11 mouse cellular contexts compared by ENCODE assay signal in genomic region chr1:90227684-90228322, GRCm38 (mm10). TPM values are rescaled to one million over a fixed set of nuclear protein-coding genes. Genes with fewer than 3 reads are reported as not detected.
DNase-seq lines count a peak whose midpoint lies in the region; ATAC-seq lines count a peak whose summit lies in the region.
"Had no signal": no experiment of that assay in that cellular context is flagged by ENCODE, and none has a peak within 500 bp of the region (broad histone marks: within the 10 kb centered on the region; RNA-seq: fewer than 3 reads in every experiment).

No protein-coding gene starts in this region.

- no peak for DNase-seq in heart, postnatal 10 days
- peak; percentile 61 for DNase-seq in urinary bladder, postnatal 14 days (ENCODE audit: low spot score)
- no peak for DNase-seq in urinary bladder, adult 2 months (ENCODE audit: low spot score)
- peak; percentile 51 for DNase-seq in limb, embryonic 11.5 days (ENCODE audit: low spot score)
- no peak for DNase-seq in spleen, adult 18-20 months
- DNase-seq in thymus, postnatal 14 days: no peak
- no peak for DNase-seq in frontal cortex, adult 2 months (ENCODE audit: extremely low spot score in 1 of 2, low spot score in 1 of 2)

- H3K4me3 ChIP-seq in heart, embryonic 12.5 days: no peak overlapping the region
- H3K4me3 ChIP-seq in limb, embryonic 11.5 days (ENCODE audit: low read depth, low read length): no peak overlapping the region
- H3K4me3 ChIP-seq: layer of hippocampus, adult 2 months had no signal

- ATAC-seq in heart, embryonic 12.5 days (ENCODE audit: insufficient number of reproducible peaks, low FRiP score): peak; percentile 82
- ATAC-seq in limb, embryonic 11.5 days (ENCODE audit: insufficient number of reproducible peaks, low FRiP score, low TSS enrichment, low read depth): no peak

- no peak overlapping the region for H3K9ac ChIP-seq in heart, embryonic 12.5 days
- H3K9ac ChIP-seq in limb, embryonic 11.5 days (ENCODE audit: low read length): no peak overlapping the region

- H3K36me3 ChIP-seq in heart, embryonic 12.5 days: no peaks in the 10 kb centered on the region
- no peaks in the 10 kb centered on the region for H3K36me3 ChIP-seq in limb, embryonic 11.5 days (ENCODE audit: control insufficient read depth, insufficient read depth, low read length)

- H3K9me3 ChIP-seq in heart, embryonic 12.5 days (replicated peaks): no peaks in the 10 kb centered on the region
- no peaks in the 10 kb centered on the region for H3K9me3 ChIP-seq in limb, embryonic 11.5 days (ENCODE audit: control insufficient read depth, low read length)

- peak overlapping the region; percentile 51 for H3K4me2 ChIP-seq in heart, embryonic 12.5 days
- no peak overlapping the region for H3K4me2 ChIP-seq in limb, embryonic 11.5 days (ENCODE audit: low read depth, severe bottlenecking)

- H3K4me1 ChIP-seq in heart, embryonic 12.5 days (replicated peaks): peaks cover 49% of the 10 kb centered on the region
- H3K4me1 ChIP-seq in limb, embryonic 11.5 days (ENCODE audit: control insufficient read depth, insufficient read depth, low read length): peaks cover 5% of the 10 kb centered on the region

- peak overlapping the region; percentile 58 for H3K27ac ChIP-seq in heart, embryonic 12.5 days (ENCODE audit: poor library complexity, severe bottlenecking)
- H3K27ac ChIP-seq in limb, embryonic 11.5 days (replicated peaks; ENCODE audit: low read depth, low read length): no peak overlapping the region
- H3K27ac ChIP-seq: layer of hippocampus, adult 2 months had no signal

- WGBS in heart, embryonic 12.5 days: 12% methylated on average over 12 of the region's 12 CpGs
- WGBS in limb, embryonic 11.5 days: 64% methylated on average over 12 of the region's 12 CpGs

- H3K27me3 ChIP-seq in heart, embryonic 12.5 days (replicated peaks): no peaks in the 10 kb centered on the region
- no peaks in the 10 kb centered on the region; the same call in 1 of the 2 replicates for H3K27me3 ChIP-seq in limb, embryonic 11.5 days (ENCODE audit: control insufficient read depth, insufficient read depth, low read length)
- H3K27me3 ChIP-seq: CH12.LX had no signal

- intact Hi-C loops in heart, postnatal 10 days (cut with DNase I): no loop called here

RNA-seq across cellular contexts. Expression of gene Ackr3, which starts 24.0 kb away (rescaled TPM):
- 49.4 and 52.2 TPM in 2 replicates for polyA plus RNA-seq in heart, embryonic 12.5 days (2016; fragmentation: Nextera tagmentation; extraction: Ambion mirVana)
- total RNA-seq in heart, postnatal 10 days (2021): 10 to 100 TPM; 45.4 to 48.9 TPM
- polyA plus RNA-seq in urinary bladder, adult 2 months (2012; rRNA removed): 71.7 and 104 TPM in 2 replicates
- 22.5 and 26.0 TPM in 2 replicates for polyA plus RNA-seq in limb, embryonic 11.5 days (2014; fragmentation: Nextera tagmentation; extraction: Ambion mirVana)
- polyA plus RNA-seq in frontal cortex, adult 2 months (2012; rRNA removed): 18.6 and 20.4 TPM in 2 replicates
- total RNA-seq: megakaryocyte-erythroid progenitor cell, adult 5-6 weeks had no signal

Comparison
In these comparisons a context has a peak if more than half of its experiments do, and no peak if none do; other contexts are left out.
1. DNase-seq: peak in urinary bladder, postnatal 14 days (single experiment) and limb, embryonic 11.5 days (single experiment); none in heart, postnatal 10 days (0 of 2), urinary bladder, adult 2 months (single experiment), spleen, adult 18-20 months (0 of 2), thymus, postnatal 14 days (single experiment) and frontal cortex, adult 2 months (0 of 2).